Mouse (Mus musculus): Measurements from ENCODE around the gene Wfikkn2.

- TF ChIP-seq CTCF (IDR thresholded peaks at IDR 0.05; ENCODE audit: low read depth, low read length): no peak
- TF ChIP-seq POLR2A (IDR thresholded peaks at IDR 0.05; ENCODE audit: borderline replicate concordance, low read depth, low read length): no peak
Measured at GRCm38 (mm10) chr11:94290062-94290740, 44.4 kb upstream of the Wfikkn2 start.

All from bone marrow macrophage, adult 2 months (primary cell).